Mouse (Mus musculus) ES-E14 (cell line): ENCODE data around the gene Gm5678.

Experiments used
- CHD2 ChIP-seq: IDR thresholded peaks from 2 replicates; pipeline ENCODE4 v1.6.1; 2014; ENCODE audit warnings: mild to moderate bottlenecking, low read depth, low read length, inconsistent platforms
- HCFC1 ChIP-seq: IDR thresholded peaks from 2 replicates; pipeline ENCODE4 v1.6.1; 2012; ENCODE audit warnings: low read length, inconsistent platforms, borderline replicate concordance; ENCODE audit not compliant: insufficient read depth
- MAFK ChIP-seq: IDR thresholded peaks from 2 replicates; pipeline ENCODE4 v1.6.1; 2014; ENCODE audit warnings: mild to moderate bottlenecking, low read depth, low read length, inconsistent platforms; ENCODE audit not compliant: insufficient read depth
- ZC3H11A ChIP-seq: IDR thresholded peaks from 2 replicates; pipeline ENCODE4 v1.6.1; 2012; ENCODE audit warnings: low read depth, mild to moderate bottlenecking, inconsistent platforms, low read length, borderline replicate concordance

DNA sequence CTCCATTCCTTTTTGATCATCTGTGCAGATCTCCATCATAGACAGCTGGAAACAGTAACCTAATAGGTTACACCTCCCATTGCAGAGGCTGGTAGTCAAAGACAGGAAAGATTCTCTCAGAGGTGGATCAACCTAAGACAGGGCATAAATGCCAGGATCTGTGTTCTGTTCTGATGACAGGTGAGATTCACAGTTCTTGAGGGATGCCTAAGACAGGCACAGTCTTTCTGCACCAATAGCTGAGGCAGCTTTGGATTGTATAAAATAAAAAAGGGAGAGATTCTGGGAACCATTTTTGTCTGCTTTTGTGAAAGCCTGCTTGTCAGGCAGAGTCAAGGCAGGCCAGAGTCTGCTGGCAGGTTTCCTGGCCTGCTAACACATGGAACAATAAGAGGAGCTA is 40.1 kb downstream of the Gm5678 start:
- TF ChIP-seq HCFC1 (no peak), ZC3H11A (no peak), MAFK (no peak), CHD2 (no peak)
